ENCODE assay signal across 7 mouse cellular contexts in the genomic region with DNA sequence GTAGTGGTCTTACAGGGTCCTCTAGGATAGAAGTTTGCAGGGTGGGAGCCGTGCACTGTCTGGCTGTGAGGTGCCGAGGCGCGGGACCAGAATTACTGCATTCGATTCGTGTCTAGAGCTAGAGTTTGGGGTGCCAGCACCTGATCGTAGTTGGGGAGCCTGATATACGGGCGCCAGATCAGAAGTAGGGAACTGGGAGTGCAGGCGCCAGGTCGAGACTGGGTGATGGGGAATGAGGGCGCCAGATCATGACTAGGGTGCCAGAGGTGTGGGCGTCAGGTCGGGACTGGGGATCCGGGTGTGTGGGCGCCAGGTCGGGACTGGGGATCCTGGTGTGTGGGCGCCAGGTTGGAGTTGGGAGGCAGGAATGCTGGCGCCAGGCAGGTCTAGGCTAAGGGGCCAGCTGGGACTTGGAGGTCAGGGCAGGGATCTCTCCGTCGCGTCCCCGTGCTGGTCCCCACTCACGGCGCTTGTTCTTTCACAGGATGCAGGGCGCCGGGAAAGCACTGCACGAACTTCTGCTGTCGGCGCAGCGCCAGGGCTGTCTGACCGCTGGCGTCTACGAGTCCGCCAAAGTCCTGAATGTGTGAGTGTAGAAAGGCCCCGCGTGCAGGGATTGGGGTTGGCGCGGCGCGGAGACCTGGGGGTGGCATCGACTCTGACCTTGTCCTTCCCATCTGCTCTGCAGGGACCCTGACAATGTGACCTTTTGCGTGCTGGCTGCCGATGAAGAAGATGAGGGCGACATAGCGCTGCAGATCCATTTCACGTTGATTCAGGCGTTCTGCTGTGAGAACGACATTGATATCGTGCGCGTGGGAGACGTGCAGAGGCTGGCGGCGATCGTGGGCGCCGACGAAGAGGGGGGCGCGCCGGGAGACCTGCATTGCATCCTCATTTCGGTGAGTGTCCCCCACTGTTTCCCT. TPM values are rescaled to one million over a fixed set of nuclear protein-coding genes. Genes with fewer than 3 reads are reported as not detected.
DNase-seq lines count a peak whose midpoint lies in the region; ATAC-seq and TF ChIP-seq lines count a peak whose summit lies in the region.

No protein-coding gene starts in this region.

- ATAC-seq in embryonic facial prominence, embryonic 12.5 days (ENCODE audit: insufficient number of reproducible peaks, insufficient read depth, low FRiP score, low TSS enrichment): peak; percentile 8; the same call in 1 of the 2 replicates
- peak; percentile 5; the same call in 1 of the 2 replicates for ATAC-seq in limb, embryonic 15.5 days (ENCODE audit: insufficient number of reproducible peaks, low FRiP score, low TSS enrichment, low read depth)
- peak; percentile 21; the same call in 1 of the 2 replicates for ATAC-seq in midbrain, postnatal 0 days (ENCODE audit: low FRiP score)

- H3K27me3 ChIP-seq in embryonic facial prominence, embryonic 12.5 days: peaks cover 7% of the 10 kb centered on the region; the same call in 1 of the 2 replicates
- H3K27me3 ChIP-seq in limb, embryonic 15.5 days: peaks cover 5% of the 10 kb centered on the region; the same call in 1 of the 2 replicates
- no peaks in the 10 kb centered on the region for H3K27me3 ChIP-seq in midbrain, postnatal 0 days (ENCODE audit: insufficient read depth, low read length)

- H3K4me1 ChIP-seq in embryonic facial prominence, embryonic 12.5 days: peaks cover 59% of the 10 kb centered on the region
- H3K4me1 ChIP-seq in limb, embryonic 15.5 days: peaks cover 56% of the 10 kb centered on the region
- peaks cover 6% of the 10 kb centered on the region; the same call in 1 of the 2 replicates for H3K4me1 ChIP-seq in midbrain, postnatal 0 days (ENCODE audit: insufficient read depth, low read length)

- H3K9me3 ChIP-seq in embryonic facial prominence, embryonic 12.5 days: no peaks in the 10 kb centered on the region
- H3K9me3 ChIP-seq in limb, embryonic 15.5 days: no peaks in the 10 kb centered on the region
- no peaks in the 10 kb centered on the region for H3K9me3 ChIP-seq in midbrain, postnatal 0 days (ENCODE audit: low read length)

- H3K9ac ChIP-seq in embryonic facial prominence, embryonic 12.5 days: peak overlapping the region; percentile 69
- peak overlapping the region; percentile 62 for H3K9ac ChIP-seq in limb, embryonic 15.5 days
- peak overlapping the region; percentile 69 for H3K9ac ChIP-seq in midbrain, postnatal 0 days (replicated peaks; ENCODE audit: low read length, poor library complexity, severe bottlenecking)

- peak; percentile 81 for DNase-seq in adrenal gland, postnatal 25 days
- DNase-seq in heart, adult 8-10 months (ENCODE audit: low spot score): peak; percentile 71
- DNase-seq in kidney, adult 9 months: peak; percentile 78
- DNase-seq in midbrain, postnatal 0 days (ENCODE audit: low spot score): peak; percentile 72
- peak; percentile 36 to 46 for DNase-seq in spleen, postnatal 36 days (ENCODE audit: low spot score in 2 of 2)

- H3K4me2 ChIP-seq in embryonic facial prominence, embryonic 12.5 days (replicated peaks): peak overlapping the region; percentile 97
- H3K4me2 ChIP-seq in limb, embryonic 15.5 days: peak overlapping the region; percentile 99
- H3K4me2 ChIP-seq in midbrain, postnatal 0 days (ENCODE audit: low read depth, low read length, poor library complexity, severe bottlenecking): peak overlapping the region; percentile 100

- peak overlapping the region; percentile 71 for H3K27ac ChIP-seq in embryonic facial prominence, embryonic 12.5 days
- peak overlapping the region; percentile 82 for H3K27ac ChIP-seq in limb, embryonic 15.5 days
- H3K27ac ChIP-seq in midbrain, postnatal 0 days (ENCODE audit: low read depth, low read length): peak overlapping the region; percentile 70

- TF ChIP-seq CTCF in midbrain, postnatal 0 days (IDR thresholded peaks at IDR 0.05): no peak

- under 1% methylated on average over 63 of the region's 63 CpGs for WGBS in embryonic facial prominence, embryonic 12.5 days
- WGBS in limb, embryonic 15.5 days: under 1% methylated on average over 63 of the region's 63 CpGs
- WGBS in midbrain, postnatal 0 days: under 1% methylated on average over 61 of the region's 63 CpGs

- H3K4me3 ChIP-seq in embryonic facial prominence, embryonic 12.5 days: peak overlapping the region; percentile 60
- H3K4me3 ChIP-seq in limb, embryonic 15.5 days: peak overlapping the region; percentile 63
- peak overlapping the region; percentile 60 for H3K4me3 ChIP-seq in midbrain, postnatal 0 days (ENCODE audit: low read depth, low read length)

- H3K36me3 ChIP-seq in embryonic facial prominence, embryonic 12.5 days: no peaks in the 10 kb centered on the region
- no peaks in the 10 kb centered on the region for H3K36me3 ChIP-seq in limb, embryonic 15.5 days
- H3K36me3 ChIP-seq in midbrain, postnatal 0 days (ENCODE audit: insufficient read depth, low read length): no peaks in the 10 kb centered on the region

RNA-seq across cellular contexts. Expression of a gene that starts 0.7 kb away (rescaled TPM):
- 15.2 and 29.0 TPM in 2 replicates for total RNA-seq in adrenal gland, postnatal 25 days (2021)
- polyA plus RNA-seq in embryonic facial prominence, embryonic 12.5 days (2016; fragmentation: Nextera tagmentation; extraction: Ambion mirVana): 60.3 TPM in 2 replicates
- total RNA-seq in heart, adult 8-10 months (2022): 10 to 100 TPM in 2 of 4 experiments, 1 to 10 TPM in 2; 8.6 to 18.9 (median 10.7) TPM
- polyA plus RNA-seq in limb, embryonic 15.5 days (2015; fragmentation: Nextera tagmentation; extraction: Ambion mirVana): 61.7 and 77.7 TPM in 2 replicates
- total RNA-seq in midbrain, postnatal 0 days (2014; rRNA removed): 7.3 and 10.3 TPM in 2 replicates
- 20.4 and 23.3 TPM in 2 replicates for polyA plus RNA-seq in midbrain, postnatal 0 days (2015; fragmentation: Nextera tagmentation; extraction: Ambion mirVana)

RNA-seq across cellular contexts. Expression of a gene that starts 53.6 kb away (rescaled TPM):
- 15.4 and 22.0 TPM in 2 replicates for total RNA-seq in adrenal gland, postnatal 25 days (2021)
- 6.8 and 7.1 TPM in 2 replicates for polyA plus RNA-seq in embryonic facial prominence, embryonic 12.5 days (2016; fragmentation: Nextera tagmentation; extraction: Ambion mirVana)
- 10 to 100 TPM; 56.5 to 72.3 (median 68.6) TPM for total RNA-seq in heart, adult 8-10 months (2022)
- polyA plus RNA-seq in limb, embryonic 15.5 days (2015; fragmentation: Nextera tagmentation; extraction: Ambion mirVana): 7.1 and 8.0 TPM in 2 replicates
- 19.3 and 19.8 TPM in 2 replicates for total RNA-seq in midbrain, postnatal 0 days (2014; rRNA removed)
- polyA plus RNA-seq in midbrain, postnatal 0 days (2015; fragmentation: Nextera tagmentation; extraction: Ambion mirVana): 13.6 and 13.7 TPM in 2 replicates

Comparison
In these comparisons a context has a peak if more than half of its experiments do, and no peak if none do; other contexts are left out.
1. Peak in every context shown above with its lines: DNase-seq, ATAC-seq, H3K4me3 ChIP-seq and H3K27ac ChIP-seq.